Mouse (Mus musculus) CH12.LX (cell line): ENCODE data around the gene Vps53. TPM values are rescaled to one million over a fixed set of nuclear protein-coding genes. Genes with fewer than 3 reads are reported as not detected.

ENCODE experiments used
- DNase-seq: peaks from one replicate; pipeline ENCODE4 v3.0.0-alpha.2; 2013; ENCODE audit errors: extremely low read depth
- H3K27ac ChIP-seq: 2 replicates; pipeline ENCODE4 v1.5.1; 2012; ENCODE audit warnings: low read depth, mild to moderate bottlenecking, control low read depth, moderate library complexity; ENCODE audit not compliant: insufficient read depth
- H3K27me3 ChIP-seq: replicated peaks from 2 replicates; pipeline ENCODE3; 2012; ENCODE audit warnings: inconsistent platforms
- H3K36me3 ChIP-seq, 2 experiments: replicated peaks in 1 of 2; 2 replicates each; pipeline versions ENCODE3 to v1.6.1; 2012; ENCODE audit warnings: inconsistent platforms in 1 of 2, low read length in 1 of 2, mild to moderate bottlenecking in 1 of 2, mixed read lengths in 1 of 2, moderate library complexity in 1 of 2; ENCODE audit not compliant: control insufficient read depth in 1 of 2, insufficient read depth in 1 of 2
- H3K4me1 ChIP-seq, 2 experiments: 2 replicates each; pipeline ENCODE4 v1.6.1; 2012; ENCODE audit warnings: inconsistent platforms in 1 of 2, moderate library complexity in 1 of 2; ENCODE audit not compliant: insufficient read depth in 2 of 2, control insufficient read depth in 1 of 2
- H3K4me2 ChIP-seq: 2 replicates; pipeline ENCODE4 v1.6.1; 2012; ENCODE audit warnings: low read depth, mild to moderate bottlenecking, control low read depth; ENCODE audit not compliant: poor library complexity, insufficient read depth, severe bottlenecking
- H3K4me3 ChIP-seq, 3 experiments: fragments of 150-350 bp in 1 of 3; sonication (generic) in 1 of 3; replicated peaks in 1 of 3; 2 replicates each; pipeline versions ENCODE3 to v1.5.1; 2011 to 2012; ENCODE audit warnings: low read depth in 2 of 3, low read length in 2 of 3, mild to moderate bottlenecking in 2 of 3, moderate library complexity in 2 of 3, control low read depth in 1 of 3, improper control_type of control experiment in 1 of 3, inconsistent platforms in 1 of 3, mixed read lengths in 1 of 3; ENCODE audit not compliant: poor library complexity in 1 of 3
- H3K79me2 ChIP-seq: replicated peaks from 2 replicates; pipeline ENCODE4 v1.6.1; 2012; ENCODE audit warnings: mild to moderate bottlenecking, moderate library complexity; ENCODE audit not compliant: control insufficient read depth, poor library complexity, insufficient read depth, severe bottlenecking; ENCODE audit errors: extremely low read depth
- H3K9ac ChIP-seq: 2 replicates; pipeline ENCODE4 v1.6.1; 2012; ENCODE audit warnings: low read depth, mild to moderate bottlenecking, control low read depth, moderate library complexity; ENCODE audit not compliant: insufficient read depth
- H3K9me3 ChIP-seq: replicated peaks from 2 replicates; pipeline ENCODE3; 2012; ENCODE audit warnings: low read length, inconsistent platforms, mixed read lengths
- BHLHE40 ChIP-seq: IDR thresholded peaks from 2 replicates; pipeline ENCODE4 v1.6.1; 2011; ENCODE audit warnings: mild to moderate bottlenecking, low read depth, low read length, improper control_type of control experiment
- CHD1 ChIP-seq: IDR thresholded peaks from 2 replicates; pipeline ENCODE4 v1.6.1; 2012; ENCODE audit warnings: low read depth, low read length, improper control_type of control experiment, inconsistent platforms
- CHD2 ChIP-seq: IDR thresholded peaks from 2 replicates; pipeline ENCODE4 v1.6.1; 2011; ENCODE audit warnings: low read length, improper control_type of control experiment
- CTCF ChIP-seq, 2 experiments: IDR thresholded peaks in 1 of 2; conservative IDR thresholded peaks in 1 of 2; 2 replicates each; pipeline ENCODE4 v1.5.1; 2011 to 2012; ENCODE audit warnings: low read depth in 2 of 2, low read length in 2 of 2, improper control_type of control experiment in 1 of 2, inconsistent platforms in 1 of 2, mild to moderate bottlenecking in 1 of 2, moderate library complexity in 1 of 2
- ELF1 ChIP-seq: IDR thresholded peaks from 2 replicates; pipeline ENCODE4 v1.6.1; 2014; ENCODE audit warnings: low read depth, mild to moderate bottlenecking, inconsistent platforms, low read length, improper control_type of control experiment
- EP300 ChIP-seq: IDR thresholded peaks from 2 replicates; pipeline ENCODE4 v1.6.1; 2011; ENCODE audit warnings: low read length, improper control_type of control experiment
- ETS1 ChIP-seq: conservative IDR thresholded peaks from 2 replicates; pipeline ENCODE4 v1.6.1; 2012; ENCODE audit warnings: low read depth, mild to moderate bottlenecking, inconsistent platforms, low read length, improper control_type of control experiment, moderate library complexity
- HCFC1 ChIP-seq: IDR thresholded peaks from 2 replicates; pipeline ENCODE4 v1.6.1; 2012; ENCODE audit warnings: low read depth, mild to moderate bottlenecking, inconsistent platforms, low read length, improper control_type of control experiment
- IRF4 ChIP-seq: IDR thresholded peaks from 2 replicates; pipeline ENCODE4 v1.6.1; 2014; ENCODE audit warnings: low read depth, mild to moderate bottlenecking, inconsistent platforms, low read length, improper control_type of control experiment
- JUN ChIP-seq: IDR thresholded peaks from 2 replicates; pipeline ENCODE4 v1.6.1; 2011; ENCODE audit warnings: low read depth, mild to moderate bottlenecking, low read length, improper control_type of control experiment, moderate library complexity; ENCODE audit not compliant: insufficient read depth
- JUND ChIP-seq: conservative IDR thresholded peaks from 2 replicates; pipeline ENCODE4 v1.6.1; 2011; ENCODE audit warnings: low read depth, low read length, improper control_type of control experiment
- KAT2A ChIP-seq: IDR thresholded peaks from 2 replicates; pipeline ENCODE4 v1.6.1; 2012; ENCODE audit warnings: low read length, improper control_type of control experiment, inconsistent platforms; ENCODE audit not compliant: insufficient replicate concordance
- MAZ ChIP-seq: IDR thresholded peaks from 2 replicates; pipeline ENCODE4 v1.6.1; 2012; ENCODE audit warnings: low read depth, mild to moderate bottlenecking, inconsistent platforms, low read length, improper control_type of control experiment, moderate library complexity
- MEF2A ChIP-seq: IDR thresholded peaks from 2 replicates; pipeline ENCODE4 v1.6.1; 2014; ENCODE audit warnings: low read depth, mild to moderate bottlenecking, inconsistent platforms, low read length, improper control_type of control experiment, borderline replicate concordance
- MXI1 ChIP-seq: IDR thresholded peaks from 2 replicates; pipeline ENCODE4 v1.6.1; 2011; ENCODE audit warnings: mild to moderate bottlenecking, low read depth, low read length, improper control_type of control experiment
- MYC ChIP-seq: IDR thresholded peaks from 2 replicates; pipeline ENCODE4 v1.6.1; 2011; ENCODE audit warnings: low read depth, mild to moderate bottlenecking, improper control_type of control experiment, low read length
- NELFE ChIP-seq: IDR thresholded peaks from 2 replicates; pipeline ENCODE4 v1.6.1; 2011; ENCODE audit warnings: low read depth, low read length, improper control_type of control experiment
- NRF1 ChIP-seq: IDR thresholded peaks from 2 replicates; pipeline ENCODE4 v1.6.1; 2014; ENCODE audit warnings: low read depth, mild to moderate bottlenecking, inconsistent platforms, low read length, improper control_type of control experiment, moderate library complexity
- PAX5 ChIP-seq: IDR thresholded peaks from 2 replicates; pipeline ENCODE4 v1.6.1; 2012; ENCODE audit warnings: low read length, inconsistent platforms, mixed read lengths
- POLR2A ChIP-seq: IDR thresholded peaks from 2 replicates; pipeline ENCODE4 v1.6.1; 2011; ENCODE audit warnings: low read depth, mild to moderate bottlenecking, improper control_type of control experiment, low read length
- POLR2AphosphoS2 ChIP-seq: IDR thresholded peaks from 2 replicates; pipeline ENCODE4 v1.6.1; 2011; ENCODE audit warnings: low read depth, low read length, improper control_type of control experiment
- RAD21 ChIP-seq: IDR thresholded peaks from 2 replicates; pipeline ENCODE4 v1.6.1; 2011; ENCODE audit warnings: low read depth, mild to moderate bottlenecking, low read length, improper control_type of control experiment, moderate library complexity
- RCOR1 ChIP-seq: conservative IDR thresholded peaks from 2 replicates; pipeline ENCODE4 v1.6.1; 2012; ENCODE audit warnings: low read depth, mild to moderate bottlenecking, inconsistent platforms, low read length, improper control_type of control experiment
- SMC3 ChIP-seq: IDR thresholded peaks from 2 replicates; pipeline ENCODE4 v1.6.1; 2011; ENCODE audit warnings: low read depth, low read length, improper control_type of control experiment
- TBP ChIP-seq: conservative IDR thresholded peaks from 2 replicates; pipeline ENCODE4 v1.6.1; 2011; ENCODE audit warnings: low read depth, low read length, improper control_type of control experiment
- TCF12 ChIP-seq: IDR thresholded peaks from 2 replicates; pipeline ENCODE4 v1.6.1; 2014; ENCODE audit warnings: low read depth, mild to moderate bottlenecking, inconsistent platforms, low read length, improper control_type of control experiment
- UBTF ChIP-seq: IDR thresholded peaks from 2 replicates; pipeline ENCODE4 v1.6.1; 2012; ENCODE audit warnings: low read depth, mild to moderate bottlenecking, inconsistent platforms, low read length, improper control_type of control experiment, moderate library complexity
- USF1 ChIP-seq: IDR thresholded peaks from 2 replicates; pipeline ENCODE4 v1.6.1; 2014; ENCODE audit warnings: low read depth, mild to moderate bottlenecking, inconsistent platforms, low read length, improper control_type of control experiment
- ZKSCAN1 ChIP-seq: IDR thresholded peaks from 2 replicates; pipeline ENCODE4 v1.6.1; 2012; ENCODE audit warnings: low read depth, inconsistent platforms, low read length, improper control_type of control experiment, borderline replicate concordance
- ZMIZ1 ChIP-seq: IDR thresholded peaks from 2 replicates; pipeline ENCODE4 v1.6.1; 2012; ENCODE audit warnings: low read depth, mild to moderate bottlenecking, inconsistent platforms, low read length, improper control_type of control experiment
- dilution Hi-C: fragments of 300-500 bp; cut with MboI; formaldehyde crosslinking; loops from 2 replicates; pipeline ENCODE4 v1.14.3; 2020; ENCODE audit warnings: low sequenced_read_pairs; ENCODE audit not compliant: extremely low pct_unique_long_range_greater_than_20kb, extremely low pct_ligation_motif_present
- in situ Hi-C: fragments of 300-500 bp; cut with MboI; formaldehyde crosslinking; loops from 3 replicates; pipeline ENCODE4 v1.14.3; 2019; ENCODE audit warnings: low sequenced_read_pairs, low pct_ligation_motif_present, low pct_unique_long_range_greater_than_20kb, mixed read lengths
- polyA plus RNA-seq: library from polyadenylated mRNA; unstranded; fragments of >175 nt; gene quantifications from 2 replicates; pipeline ENCODE4 v1.2.1, GENCODE M21; 2012; ENCODE audit warnings: low read depth; ENCODE audit not compliant: insufficient read length
- total RNA-seq, 2 experiments: library from RNA; depleted of rRNA; stranded (reverse); fragments of 300-350 nt in 1 of 2; fragments of >200 nt in 1 of 2; gene quantifications; 2 replicates each; pipeline ENCODE4 v1.2.3; 2012 to 2014

Vps53 gene
- total and polyA plus RNA-seq, 3 experiments, result 56.1 to 70.7 (median 62.2) TPM

- TF ChIP-seq TCF12 (no peak), JUND (no peak), PAX5 (no peak), HCFC1 (no peak), MXI1 (no peak), MAZ (no peak), TBP (no peak), IRF4 (no peak), MYC (no peak), POLR2A (no peak), NELFE (no peak), CHD2 (no peak), UBTF (no peak), BHLHE40 (no peak), MEF2A (no peak), EP300 (no peak), SMC3 (no peak), POLR2AphosphoS2 (no peak), USF1 (no peak)
- TF ChIP-seq, all 38 proteins: peak for 0
- dilution Hi-C loops, result no loop called here
These were observed 25.2 kb downstream of the Vps53 start for GRCm38 (mm10) chr11:76154200-76154599.

GRCm38 (mm10) chr11:76153236-76153951 is 26.1 kb downstream of the Vps53 start:
- Histone ChIP-seq H3K36me3 (peaks cover 35 to 79% of the 10 kb centered on the region in 2 experiments), H3K79me2 (no peaks in the 10 kb centered on the region), H3K4me2 (no peak overlapping the region), H3K9me3 (no peaks in the 10 kb centered on the region), H3K4me3 (no peak overlapping the region), H3K27me3 (no peaks in the 10 kb centered on the region), H3K9ac (no peak overlapping the region), H3K4me1 (peaks cover 6 to 41% of the 10 kb centered on the region in 2 experiments), H3K27ac (no peak overlapping the region)
- dilution Hi-C loops, result no loop called here
- DNase-seq, result peak; percentile 42
- in situ Hi-C loops, result loop anchor here (10.0 kb wide), 1 partner anchor 129 kb away; the partner anchor contains the start of gene Rflnb
- TF ChIP-seq PAX5, result no peak
- peak; percentile 53; the same call in 1 of the 2 replicates for TF ChIP-seq MYC
- no peak for TF ChIP-seq UBTF
- TF ChIP-seq RCOR1, result no peak
- no peak for TF ChIP-seq ZKSCAN1
- peak; percentile 55 for TF ChIP-seq IRF4
- no peak for TF ChIP-seq ZMIZ1
- TF ChIP-seq RAD21, result no peak
- TF ChIP-seq MAZ, result no peak
- TF ChIP-seq NELFE, result no peak
- TF ChIP-seq CHD1, result no peak; the same call in 1 of the 2 replicates
- TF ChIP-seq TBP, result no peak
- 0 out of 2 replicates have a peak, but pooled peaks have one; percentile 15 for TF ChIP-seq HCFC1
- TF ChIP-seq ETS1, result no peak
- TF ChIP-seq NRF1, result no peak
- TF ChIP-seq EP300, result peak; percentile 58
- TF ChIP-seq CHD2, result peak; percentile 55; the same call in 1 of the 2 replicates
- TF ChIP-seq KAT2A, result no peak
- TF ChIP-seq ELF1, result no peak
- no peak for TF ChIP-seq POLR2A
- TF ChIP-seq SMC3, result no peak
- TF ChIP-seq CTCF (conservative IDR thresholded peaks at IDR 0.05 in 1 of 2, IDR thresholded peaks at IDR 0.05 in 1 of 2; ENCODE audit: low read depth in 2 of 2, low read length in 2 of 2), result no peak
- TF ChIP-seq JUN, result 0 out of 2 replicates have a peak, but pooled peaks have one; percentile 32
- no peak for TF ChIP-seq POLR2AphosphoS2

More at GRCm38 (mm10) chr11:76154200-76154599, 25.2 kb downstream of the Vps53 start:
- Histone ChIP-seq H3K4me1 (peaks cover 6 to 41% of the 10 kb centered on the region in 2 experiments), H3K9me3 (no peaks in the 10 kb centered on the region), H3K27ac (no peak overlapping the region), H3K4me2 (no peak overlapping the region), H3K9ac (no peak overlapping the region), H3K36me3 (peaks cover 35 to 79% of the 10 kb centered on the region in 2 experiments), H3K27me3 (no peaks in the 10 kb centered on the region), H3K79me2 (no peaks in the 10 kb centered on the region), H3K4me3 (no peak overlapping the region)
- in situ Hi-C loops, result loop anchor here (10.0 kb wide), 1 partner anchor 129 kb away; the partner anchor contains the start of gene Rflnb
- DNase-seq, result no peak
